13 mouse cellular contexts compared by ENCODE assay signal in genomic region chr16:5722506-5722905, GRCm38 (mm10).
"Had no signal": no experiment of that assay in that cellular context is flagged by ENCODE, and none has a peak within 500 bp of the region (broad histone marks: within the 10 kb centered on the region; RNA-seq: fewer than 3 reads in every experiment).

No protein-coding gene starts in this region.

- DNase-seq: kidney, adult 9 months; kidney, postnatal 25 days; layer of hippocampus, postnatal 36 days; liver; lung, adult 18-20 months; lung, postnatal 10 days; lung, postnatal 36 days; midbrain, embryonic 14.5 days; right cerebral cortex, adult 18-20 months; right cerebral cortex, postnatal 14 days; right cerebral cortex, postnatal 4 days; thymus, adult 2 months; thymus, postnatal 14 days had no signal
